Mouse (Mus musculus): ENCODE data around the gene Galntl6. TPM values are rescaled to one million over a fixed set of nuclear protein-coding genes. Genes with fewer than 3 reads are reported as not detected.
"Not testable (repeated sequence)": the region's sequence is repeated elsewhere in the genome, so short reads cannot be mapped to it uniquely, and the experiment has no call there.

The Galntl6 gene
- total RNA-seq, 1 experiment, result 0.09 TPM

- Histone ChIP-seq H3K9me3 (ENCODE audit: control insufficient read depth, insufficient read depth, low read depth, low read length) (no peaks in the 10 kb centered on the region), H3K4me3 (ENCODE audit: insufficient read depth in 1 of 2, low read depth in 1 of 2, low read length in 2 of 2, poor library complexity in 1 of 2, severe bottlenecking in 1 of 2) (no peak overlapping the region), H3K9ac (ENCODE audit: insufficient read depth, low read depth, low read length, poor library complexity, severe bottlenecking) (no peak overlapping the region), H3K36me3 (ENCODE audit: control insufficient read depth, insufficient read depth, low read length, poor library complexity, severe bottlenecking) (no peaks in the 10 kb centered on the region), H3K4me1 (ENCODE audit: control insufficient read depth in 2 of 2, insufficient read depth in 2 of 2, low read length in 2 of 2, poor library complexity in 1 of 2) (no peaks in the 10 kb centered on the region), H3K27ac (ENCODE audit: insufficient read depth, low read depth, low read length, poor library complexity, severe bottlenecking) (no peak overlapping the region)
- DNase-seq (ENCODE audit: low read depth, low spot score), result peak; percentile 7
- TF ChIP-seq HCFC1 (IDR thresholded peaks at IDR 0.05; ENCODE audit: borderline replicate concordance, insufficient read depth, low read length), result no peak
- no peak for TF ChIP-seq CHD2 (IDR thresholded peaks at IDR 0.05; ENCODE audit: low read depth, low read length)
- no peak for TF ChIP-seq ZNF384 (IDR thresholded peaks at IDR 0.05; ENCODE audit: low read depth, low read length)
- no peak for TF ChIP-seq MAFK (IDR thresholded peaks at IDR 0.05; ENCODE audit: insufficient read depth, low read depth, low read length)
- TF ChIP-seq ZC3H11A (IDR thresholded peaks at IDR 0.05; ENCODE audit: borderline replicate concordance, low read depth, low read length), result no peak
- in situ Hi-C loops (cut with MboI; ENCODE audit: low sequenced_read_pairs in 2 of 2, unreplicated experiment in 2 of 2), result no loop called here
Observed at GRCm38 (mm10) chr8:58509051-58509450, 403.4 kb downstream of the Galntl6 start.

- no peak overlapping the region for H3K4me3 ChIP-seq (ENCODE audit: insufficient read depth in 1 of 2, low read depth in 1 of 2, low read length in 2 of 2, poor library complexity in 1 of 2, severe bottlenecking in 1 of 2)
- H3K4me1 ChIP-seq (ENCODE audit: control insufficient read depth in 2 of 2, insufficient read depth in 2 of 2, low read length in 2 of 2, poor library complexity in 1 of 2), result no peaks in the 10 kb centered on the region
- in situ Hi-C loops (cut with MboI; ENCODE audit: low sequenced_read_pairs in 2 of 2, unreplicated experiment in 2 of 2), result no loop called here
Observed at GRCm38 (mm10) chr8:58487099-58487498, 425.3 kb downstream of the Galntl6 start.

GRCm38 (mm10) chr8:58463342-58463741 lies 449.1 kb downstream of the Galntl6 start:
- H3K9ac ChIP-seq (ENCODE audit: insufficient read depth, low read depth, low read length, poor library complexity, severe bottlenecking); H3K4me1 ChIP-seq (ENCODE audit: control insufficient read depth in 2 of 2, insufficient read depth in 2 of 2, low read length in 2 of 2, poor library complexity in 1 of 2); H3K4me3 ChIP-seq (ENCODE audit: insufficient read depth in 1 of 2, low read depth in 1 of 2, low read length in 2 of 2, poor library complexity in 1 of 2, severe bottlenecking in 1 of 2); in situ Hi-C loops (cut with MboI; ENCODE audit: low sequenced_read_pairs in 2 of 2, unreplicated experiment in 2 of 2); H3K9me3 ChIP-seq (ENCODE audit: control insufficient read depth, insufficient read depth, low read depth, low read length); DNase-seq (ENCODE audit: low read depth, low spot score); H3K36me3 ChIP-seq (ENCODE audit: control insufficient read depth, insufficient read depth, low read length, poor library complexity, severe bottlenecking); H3K27ac ChIP-seq (ENCODE audit: insufficient read depth, low read depth, low read length, poor library complexity, severe bottlenecking): not testable (repeated sequence)

More at GRCm38 (mm10) chr8:58487099-58487498, 425.3 kb downstream of the Galntl6 start:
- no peaks in the 10 kb centered on the region for H3K9me3 ChIP-seq (ENCODE audit: control insufficient read depth, insufficient read depth, low read depth, low read length)
- H3K9ac ChIP-seq (ENCODE audit: insufficient read depth, low read depth, low read length, poor library complexity, severe bottlenecking), result no peak overlapping the region
- no peaks in the 10 kb centered on the region for H3K36me3 ChIP-seq (ENCODE audit: control insufficient read depth, insufficient read depth, low read length, poor library complexity, severe bottlenecking)
- DNase-seq (ENCODE audit: low read depth, low spot score), result no peak
- no peak for TF ChIP-seq ZC3H11A (IDR thresholded peaks at IDR 0.05; ENCODE audit: borderline replicate concordance, low read depth, low read length)
- TF ChIP-seq HCFC1 (IDR thresholded peaks at IDR 0.05; ENCODE audit: borderline replicate concordance, insufficient read depth, low read length), result no peak
- TF ChIP-seq MAFK (IDR thresholded peaks at IDR 0.05; ENCODE audit: insufficient read depth, low read depth, low read length), result no peak
- TF ChIP-seq ZNF384 (IDR thresholded peaks at IDR 0.05; ENCODE audit: low read depth, low read length), result no peak
- no peak for TF ChIP-seq CHD2 (IDR thresholded peaks at IDR 0.05; ENCODE audit: low read depth, low read length)
- no peak overlapping the region for H3K27ac ChIP-seq (ENCODE audit: insufficient read depth, low read depth, low read length, poor library complexity, severe bottlenecking)

GRCm38 (mm10) chr8:58442696-58443095 lies 469.7 kb downstream of the Galntl6 start:
- no peak for DNase-seq (ENCODE audit: low read depth, low spot score)
- Histone ChIP-seq H3K4me1 (ENCODE audit: control insufficient read depth in 2 of 2, insufficient read depth in 2 of 2, low read length in 2 of 2, poor library complexity in 1 of 2) (no peaks in the 10 kb centered on the region), H3K9me3 (ENCODE audit: control insufficient read depth, insufficient read depth, low read depth, low read length) (no peaks in the 10 kb centered on the region), H3K27ac (ENCODE audit: insufficient read depth, low read depth, low read length, poor library complexity, severe bottlenecking) (no peak overlapping the region), H3K4me3 (ENCODE audit: insufficient read depth in 1 of 2, low read depth in 1 of 2, low read length in 2 of 2, poor library complexity in 1 of 2, severe bottlenecking in 1 of 2) (no peak overlapping the region), H3K9ac (ENCODE audit: insufficient read depth, low read depth, low read length, poor library complexity, severe bottlenecking) (no peak overlapping the region), H3K36me3 (ENCODE audit: control insufficient read depth, insufficient read depth, low read length, poor library complexity, severe bottlenecking) (no peaks in the 10 kb centered on the region)
- in situ Hi-C loops (cut with MboI; ENCODE audit: low sequenced_read_pairs in 2 of 2, unreplicated experiment in 2 of 2), result no loop called here
- TF ChIP-seq HCFC1 (IDR thresholded peaks at IDR 0.05; ENCODE audit: borderline replicate concordance, insufficient read depth, low read length), result no peak
- TF ChIP-seq CHD2 (IDR thresholded peaks at IDR 0.05; ENCODE audit: low read depth, low read length), result no peak
- TF ChIP-seq ZNF384 (IDR thresholded peaks at IDR 0.05; ENCODE audit: low read depth, low read length), result no peak
- no peak for TF ChIP-seq ZC3H11A (IDR thresholded peaks at IDR 0.05; ENCODE audit: borderline replicate concordance, low read depth, low read length)
- TF ChIP-seq MAFK (IDR thresholded peaks at IDR 0.05; ENCODE audit: insufficient read depth, low read depth, low read length), result no peak

- no peaks in the 10 kb centered on the region for H3K9me3 ChIP-seq (ENCODE audit: control insufficient read depth, insufficient read depth, low read depth, low read length)
- DNase-seq (ENCODE audit: low read depth, low spot score), result no peak
- no peak overlapping the region for H3K4me3 ChIP-seq (ENCODE audit: insufficient read depth in 1 of 2, low read depth in 1 of 2, low read length in 2 of 2, poor library complexity in 1 of 2, severe bottlenecking in 1 of 2)
- no peak overlapping the region for H3K9ac ChIP-seq (ENCODE audit: insufficient read depth, low read depth, low read length, poor library complexity, severe bottlenecking)
- TF ChIP-seq CHD2 (IDR thresholded peaks at IDR 0.05; ENCODE audit: low read depth, low read length), result no peak
- in situ Hi-C loops (cut with MboI; ENCODE audit: low sequenced_read_pairs in 2 of 2, unreplicated experiment in 2 of 2), result no loop called here
- no peak overlapping the region for H3K27ac ChIP-seq (ENCODE audit: insufficient read depth, low read depth, low read length, poor library complexity, severe bottlenecking)
- no peaks in the 10 kb centered on the region for H3K36me3 ChIP-seq (ENCODE audit: control insufficient read depth, insufficient read depth, low read length, poor library complexity, severe bottlenecking)
- H3K4me1 ChIP-seq (ENCODE audit: control insufficient read depth in 2 of 2, insufficient read depth in 2 of 2, low read length in 2 of 2, poor library complexity in 1 of 2), result no peaks in the 10 kb centered on the region
Observed at GRCm38 (mm10) chr8:58418481-58418880, 494.0 kb downstream of the Galntl6 start.

All from ES-E14 (cell line).